Mouse (Mus musculus): ENCODE results near the gene F11r.

GRCm38 (mm10) chr1:171503250-171503591, 65.9 kb downstream of the F11r start, which contains the start of gene Alyref2:
- peak; percentile 47; the same call in 1 of the 2 replicates for TF ChIP-seq POLR2A (IDR thresholded peaks at IDR 0.05; ENCODE audit: borderline replicate concordance, extremely low read depth, low read depth, low read length)
- TF ChIP-seq CTCF (IDR thresholded peaks at IDR 0.05; ENCODE audit: insufficient read depth, low read length): peak; percentile 68
